Mouse (Mus musculus): ENCODE data around the gene Gpc5.

Gpc5 gene

DNA sequence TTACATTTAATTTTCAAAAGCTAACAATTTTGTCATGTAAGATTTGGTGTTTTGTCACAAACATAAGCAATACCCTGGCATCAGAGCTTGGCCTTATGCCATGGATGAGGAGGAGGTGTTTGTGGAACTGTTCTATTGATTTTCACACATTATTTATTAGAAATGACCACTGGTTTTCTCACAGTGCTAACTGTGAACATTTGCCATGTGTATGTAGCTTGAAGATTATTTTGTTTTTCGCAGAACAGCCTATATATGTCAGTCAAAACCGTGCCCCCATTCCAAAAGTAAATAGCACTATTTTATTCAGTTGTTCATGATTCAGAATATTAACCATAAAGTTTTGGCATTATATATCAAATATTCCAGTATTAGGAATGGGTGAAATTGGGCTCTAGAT, 1216.5 kb downstream of the Gpc5 start:
- in situ Hi-C loops (cut with MboI) = no loop called here

DNA sequence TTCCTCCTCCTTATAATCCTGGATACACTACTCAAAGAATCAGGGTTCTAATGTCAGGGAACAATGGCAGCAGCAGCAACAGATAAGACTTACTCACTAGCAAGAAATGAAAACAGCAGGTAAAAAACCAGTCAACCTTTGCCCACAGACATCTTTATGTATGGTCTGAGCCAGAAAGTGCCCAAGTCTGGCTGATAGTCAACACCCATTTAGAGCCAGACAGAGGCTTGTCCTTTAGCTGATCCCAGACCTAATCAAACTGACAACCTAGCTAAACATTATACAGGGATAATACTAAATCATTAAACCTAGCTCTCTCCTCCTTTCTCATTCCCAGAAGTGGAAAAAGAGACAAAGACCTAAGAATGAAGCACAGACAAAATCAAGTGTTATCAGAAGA, 1225.5 kb downstream of the Gpc5 start:
- in situ Hi-C loops (cut with MboI) = no loop called here

DNA sequence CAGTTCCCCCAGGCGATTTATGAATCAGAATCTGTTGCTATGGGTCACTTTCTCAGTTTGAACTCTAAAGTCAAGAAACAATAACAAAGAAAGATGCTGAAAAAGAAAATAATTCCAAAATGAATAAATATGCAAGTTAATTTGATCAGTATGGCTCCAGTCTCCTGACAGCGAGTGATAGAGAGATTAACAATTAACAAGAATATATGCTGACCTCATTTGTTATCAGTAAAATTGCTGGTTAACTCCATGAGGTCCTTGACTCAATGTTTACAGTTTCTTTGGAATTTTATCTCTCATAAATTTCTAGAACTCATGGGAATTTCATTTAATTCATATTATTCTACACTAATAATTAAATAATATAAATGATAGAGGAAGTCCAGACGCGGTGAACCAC, 1244.2 kb downstream of the Gpc5 start:
- in situ Hi-C loops (cut with MboI) = no loop called here

DNA sequence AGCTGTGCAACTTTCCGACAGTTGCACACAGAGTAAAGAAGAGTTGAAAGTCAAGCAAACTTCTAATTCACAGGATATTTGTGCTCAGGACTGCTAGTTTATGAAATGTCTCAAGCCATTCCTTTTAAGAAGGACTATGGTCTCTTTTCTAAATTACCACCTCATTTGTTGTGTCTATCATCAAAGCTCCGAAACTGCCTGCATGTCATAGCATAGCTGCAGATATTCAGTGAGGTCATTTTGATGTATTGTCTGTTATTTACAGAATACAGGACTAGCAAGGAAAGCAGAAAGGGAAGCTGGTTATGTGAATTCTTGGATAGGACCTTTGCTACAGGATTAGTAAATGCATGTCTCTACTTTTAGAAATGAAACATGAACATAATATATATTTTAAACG, 1246.4 kb downstream of the Gpc5 start:
- in situ Hi-C loops (cut with MboI) = no loop called here

DNA sequence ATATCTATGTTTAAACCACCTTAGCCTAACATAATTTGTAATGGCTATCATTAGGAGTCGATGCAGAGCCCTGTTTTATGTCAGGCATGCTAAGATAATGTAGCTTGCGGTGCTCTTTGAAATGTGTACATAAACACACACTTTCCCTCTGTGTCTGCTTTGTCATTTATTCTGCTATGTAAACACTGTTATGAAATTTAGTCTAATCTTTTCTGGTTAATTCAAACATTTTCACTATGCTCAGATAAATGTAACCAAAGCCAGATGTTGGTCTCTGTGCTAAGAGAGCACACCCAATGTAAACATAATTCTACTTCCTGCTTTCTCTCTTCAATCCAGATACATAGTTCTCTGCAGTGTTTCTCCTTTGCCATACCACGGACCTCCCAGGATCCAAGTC, 1256.5 kb downstream of the Gpc5 start:
- in situ Hi-C loops (cut with MboI) = no loop called here

DNA sequence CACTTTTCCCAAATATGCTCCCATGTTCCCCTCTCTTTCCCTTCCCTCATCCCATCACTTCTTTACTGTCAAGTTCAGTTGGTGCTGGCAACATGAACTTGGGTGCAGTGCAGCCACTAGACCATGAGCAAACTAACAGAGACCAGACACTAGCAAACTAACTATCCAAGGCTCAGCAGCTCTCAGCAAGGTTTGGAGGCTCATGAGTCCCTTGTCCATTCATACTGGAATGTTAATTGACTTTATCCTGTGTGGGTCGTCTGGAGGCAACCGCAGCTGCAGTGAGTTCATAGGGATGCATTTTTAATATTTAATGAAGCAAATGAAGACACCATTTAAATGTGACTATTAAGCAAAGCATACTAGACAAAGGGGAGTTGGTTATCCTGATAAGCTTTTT, 1292.6 kb downstream of the Gpc5 start:
- in situ Hi-C loops (cut with MboI) = no loop called here

DNA sequence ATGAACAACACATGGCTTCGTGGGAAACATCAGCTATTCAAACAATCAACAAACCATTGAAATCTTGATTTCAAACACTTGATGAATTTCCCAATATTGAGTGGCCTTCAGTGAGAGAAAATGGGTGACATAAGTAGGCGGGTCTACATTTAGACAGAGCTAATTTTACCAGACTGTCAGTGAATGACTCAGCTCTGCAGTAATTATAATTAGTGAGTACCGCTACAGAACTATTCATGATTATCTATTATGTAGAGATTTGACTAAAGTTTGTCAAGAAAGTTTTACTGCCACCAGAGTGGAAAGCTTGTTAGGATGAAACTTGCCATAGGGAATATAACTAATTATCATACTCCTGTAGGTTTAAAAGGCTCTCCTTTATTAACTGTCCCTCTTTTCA, 1323.5 kb downstream of the Gpc5 start:
- in situ Hi-C loops (cut with MboI) = no loop called here

DNA sequence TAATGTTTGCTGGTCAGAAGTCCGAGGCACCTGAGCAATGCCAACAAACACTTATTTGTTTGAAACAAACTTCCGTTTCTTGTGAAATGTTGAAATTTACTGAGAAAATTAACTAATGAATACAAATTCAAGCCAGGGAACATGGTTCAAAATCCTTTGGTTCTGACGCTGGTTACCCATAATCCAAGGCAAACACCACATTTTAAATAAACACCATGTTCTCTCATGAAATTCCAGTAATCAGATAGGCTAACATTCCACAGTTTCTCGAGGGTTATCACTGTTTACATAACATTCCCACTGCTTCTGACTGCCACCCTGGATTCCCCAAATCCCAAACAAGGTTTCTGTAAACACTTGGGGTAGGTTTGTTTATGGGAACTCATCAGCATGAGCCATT, 1356.2 kb downstream of the Gpc5 start:
- in situ Hi-C loops (cut with MboI) = no loop called here

DNA sequence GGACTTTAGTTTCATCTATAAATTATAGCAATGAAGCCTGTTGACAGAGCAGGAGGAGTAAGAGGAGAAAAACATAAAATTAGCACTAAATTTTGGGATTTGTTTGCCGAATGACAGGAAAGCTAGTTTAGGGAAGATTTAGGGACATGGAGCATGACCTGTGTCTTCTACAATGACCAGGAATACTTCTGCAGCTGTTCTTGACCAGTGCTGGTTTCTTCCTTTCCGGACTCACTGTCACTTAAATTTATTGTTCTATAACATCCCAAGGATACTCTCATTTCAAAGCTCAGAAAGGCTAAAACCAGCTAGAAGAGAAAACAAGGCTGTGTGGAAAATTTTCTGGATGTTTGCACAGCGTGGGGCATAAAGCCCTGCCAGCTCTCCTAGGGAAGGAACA, 1361.3 kb downstream of the Gpc5 start:
- in situ Hi-C loops (cut with MboI) = no loop called here

DNA sequence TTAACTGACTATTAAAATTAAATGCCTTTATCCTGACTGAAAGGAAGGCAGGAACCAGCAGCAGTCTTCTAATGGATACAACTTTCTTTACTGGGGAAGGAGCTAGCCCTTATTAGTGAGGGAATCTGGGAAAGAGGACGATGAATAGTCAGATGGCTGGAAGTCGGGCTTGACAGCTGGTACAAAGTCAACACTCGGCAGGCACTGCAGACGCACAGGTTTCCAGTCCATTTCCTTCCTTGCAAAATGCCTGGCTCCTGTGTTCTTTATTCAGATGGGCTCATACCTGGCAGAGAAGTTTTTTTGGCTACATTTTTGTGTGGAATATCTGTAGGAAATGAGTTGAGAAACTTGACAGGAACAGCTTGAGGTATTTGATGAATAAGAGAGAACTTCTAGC, 1364.2 kb downstream of the Gpc5 start:
- in situ Hi-C loops (cut with MboI) = no loop called here

DNA sequence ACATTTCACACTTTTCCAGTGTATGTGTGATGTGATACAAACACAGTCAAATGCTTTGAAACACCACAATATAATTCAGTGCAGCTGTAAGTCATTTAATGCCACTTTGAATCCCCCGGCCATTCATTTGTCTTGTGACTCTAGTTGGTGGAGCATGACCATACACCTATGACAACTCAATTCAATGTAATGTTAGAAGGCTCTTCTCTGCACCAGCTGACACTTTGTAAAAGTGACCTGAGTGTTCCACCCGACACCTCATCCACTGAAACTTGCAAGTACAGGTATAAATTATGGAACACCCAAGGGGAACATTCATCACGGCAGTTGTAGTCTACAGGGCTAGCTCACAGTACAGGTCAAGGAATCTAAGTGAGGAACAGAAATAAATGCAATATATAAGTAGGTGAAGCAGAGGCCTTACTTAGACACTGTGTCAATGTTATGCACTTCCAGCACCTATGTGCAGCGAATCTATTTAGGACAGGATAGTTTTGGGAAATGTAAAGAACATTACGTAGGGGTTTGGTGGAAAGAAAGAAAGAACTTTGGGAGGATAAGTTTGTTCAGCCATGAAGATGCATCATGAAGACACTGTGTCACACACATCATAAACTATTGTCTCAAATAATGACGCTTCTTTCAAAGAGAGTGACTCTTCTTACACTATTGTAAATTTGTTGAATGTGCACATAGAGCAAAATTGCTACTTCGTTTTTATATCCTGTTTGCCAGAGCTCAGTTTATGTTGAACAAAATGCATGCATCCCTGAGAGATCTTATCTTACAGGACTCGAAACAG, 1381.6 kb downstream of the Gpc5 start:
- in situ Hi-C loops (cut with MboI) = no loop called here

DNA sequence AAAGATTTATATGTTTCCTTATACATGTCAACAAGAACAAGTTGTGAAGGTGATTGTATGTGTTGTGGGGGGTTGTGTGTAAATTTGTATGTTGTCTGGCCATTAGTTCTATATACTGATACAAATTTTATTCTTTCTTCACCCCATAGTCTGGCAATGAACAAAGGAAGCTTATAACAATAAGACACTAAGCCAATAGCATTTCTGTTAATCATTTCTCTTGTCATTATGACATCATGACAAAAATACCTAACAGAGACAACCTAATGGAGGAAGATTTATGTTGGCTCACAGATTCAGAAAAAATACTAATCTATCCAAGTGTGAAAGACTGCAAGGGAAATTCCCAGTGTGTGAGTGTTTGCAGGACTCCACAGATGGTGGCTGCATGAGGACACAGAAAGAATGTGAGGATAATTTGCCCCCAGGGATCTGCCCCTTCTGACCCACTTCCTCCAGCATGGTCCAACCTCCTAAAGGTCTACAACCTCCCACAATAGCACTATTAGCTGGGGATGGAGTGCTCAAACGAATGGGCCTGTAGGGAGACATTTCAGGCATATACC, 1402.4 kb downstream of the Gpc5 start:
- in situ Hi-C loops (cut with MboI) = no loop called here

DNA sequence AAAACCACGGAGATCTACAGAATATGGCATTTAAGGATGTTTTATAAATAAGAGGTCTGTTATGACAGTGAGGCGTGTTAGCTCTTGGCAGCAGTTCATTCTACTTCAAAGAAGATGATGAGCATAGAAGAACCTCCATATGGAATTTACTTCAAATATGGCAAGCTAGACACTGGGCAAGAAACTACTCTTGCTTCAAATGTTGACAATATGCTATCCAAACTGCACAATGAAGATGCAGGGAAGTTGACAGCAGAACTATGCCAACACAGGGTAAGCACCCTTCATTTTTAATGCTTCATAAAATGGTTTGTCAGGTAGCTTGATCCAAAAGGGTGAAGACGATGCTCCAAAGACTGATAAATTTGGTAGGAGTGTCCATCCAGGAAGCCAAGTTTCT, 1446.2 kb downstream of the Gpc5 start:
- in situ Hi-C loops (cut with MboI) = no loop called here

DNA sequence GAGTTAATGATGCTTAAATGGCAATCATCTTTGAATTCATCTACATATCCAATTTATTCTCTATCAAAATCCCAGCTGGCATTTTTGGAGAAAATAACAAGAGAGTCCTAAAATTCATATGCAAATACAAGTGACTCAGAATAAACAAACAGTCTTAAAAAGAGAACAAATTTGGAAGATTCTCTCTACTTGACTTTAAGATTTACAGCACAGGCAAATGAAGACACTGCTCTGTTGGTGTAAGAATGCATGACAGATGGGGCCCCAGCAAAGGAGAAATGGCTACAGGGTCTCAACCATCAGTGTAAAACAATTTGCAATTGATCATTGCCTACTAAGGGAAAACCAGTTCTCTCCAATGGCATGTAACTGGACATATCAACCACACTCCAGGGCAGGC, 1451.7 kb downstream of the Gpc5 start:
- in situ Hi-C loops (cut with MboI) = no loop called here

DNA sequence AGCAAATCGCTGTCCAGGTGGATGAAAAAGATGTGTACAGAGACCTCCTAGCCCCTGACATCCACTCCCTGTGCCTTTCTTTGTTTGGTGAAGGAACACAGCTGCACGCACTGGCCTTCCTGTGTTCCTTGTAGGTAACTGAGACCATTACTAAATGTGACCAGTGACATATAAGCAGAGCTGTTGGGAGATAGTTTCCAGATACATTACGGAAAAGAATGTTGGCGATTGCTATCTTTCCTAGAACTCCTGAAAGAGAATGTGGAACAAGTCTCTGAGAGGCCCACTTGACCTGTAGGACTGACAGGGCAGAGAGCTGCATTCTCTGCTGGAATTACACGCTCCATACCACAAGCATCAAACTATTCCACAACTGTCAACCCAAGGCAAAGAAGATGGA, 1459.4 kb downstream of the Gpc5 start:
- in situ Hi-C loops (cut with MboI) = no loop called here

DNA sequence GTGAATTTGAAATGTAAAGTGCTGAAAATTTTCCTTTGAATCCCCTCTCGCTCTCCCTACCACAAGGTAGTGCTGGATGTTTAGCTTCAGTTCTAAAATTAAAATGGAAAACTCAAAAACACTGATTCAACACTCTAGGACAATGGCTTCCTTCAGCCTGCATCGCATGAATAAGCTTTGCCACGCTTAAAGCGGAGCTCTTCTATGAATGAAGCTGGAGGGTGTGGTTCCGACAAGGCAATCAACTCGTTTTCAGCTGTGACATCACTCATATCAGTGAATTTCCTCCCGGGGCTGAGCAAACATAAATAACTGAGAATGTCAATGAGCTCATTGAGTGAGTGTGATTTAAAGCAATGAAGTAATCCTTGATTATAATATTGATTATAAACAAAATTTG, 1461.3 kb downstream of the Gpc5 start:
- in situ Hi-C loops (cut with MboI) = no loop called here

DNA sequence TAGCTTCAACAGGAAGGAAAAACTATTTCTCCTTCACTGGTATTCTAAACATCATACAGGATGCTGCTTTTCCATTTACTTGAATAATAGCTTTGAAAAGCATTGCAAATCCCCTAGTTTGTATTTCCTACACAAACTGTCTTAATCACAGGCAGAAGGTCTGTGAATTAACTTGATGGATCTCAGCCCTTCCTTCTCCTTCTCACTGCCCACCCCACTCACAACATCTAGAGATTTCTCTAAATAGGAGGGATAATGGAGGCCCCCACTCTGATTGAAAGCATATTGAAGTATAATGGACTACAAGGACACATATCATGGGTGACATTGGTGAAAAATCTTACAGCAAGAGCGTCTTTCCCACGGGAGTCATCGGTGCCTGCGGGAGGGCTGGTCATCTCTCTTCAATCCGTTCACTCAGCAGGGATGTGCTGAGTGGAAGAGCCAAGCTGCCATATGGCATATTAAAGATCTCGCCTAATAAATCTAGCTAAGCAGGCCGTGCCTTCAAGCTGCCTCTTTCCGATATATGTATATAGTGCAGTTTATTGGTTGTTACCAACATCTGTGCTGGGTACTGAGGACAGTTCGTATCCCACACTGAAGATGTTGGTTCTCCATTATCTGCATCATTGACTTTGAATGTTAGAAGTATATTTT, 1466.3 kb downstream of the Gpc5 start:
- in situ Hi-C loops (cut with MboI) = no loop called here

DNA sequence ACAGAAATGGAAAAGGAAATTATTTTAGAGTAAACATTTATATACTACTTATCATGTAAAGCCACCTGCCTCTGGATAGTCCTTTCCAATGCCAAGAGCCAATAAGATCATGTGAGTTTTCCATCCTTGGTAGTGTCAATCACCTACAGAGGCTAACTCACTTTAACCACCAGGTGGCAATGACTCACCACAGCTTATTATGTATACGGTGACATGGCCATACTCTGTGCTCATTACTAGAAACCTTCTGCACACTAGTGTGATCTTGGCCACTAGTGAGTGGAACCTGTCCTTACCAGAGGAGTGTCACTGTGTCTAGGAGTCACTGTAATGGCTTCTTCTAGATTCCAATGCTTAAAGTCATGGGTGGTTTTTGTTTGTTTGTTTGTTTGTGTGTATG, 1468.0 kb downstream of the Gpc5 start:
- in situ Hi-C loops (cut with MboI) = no loop called here

Measured in mature B cell (primary cell).